Mouse (Mus musculus) adrenal gland, adult 2 months (tissue): ENCODE results near the gene Lhfpl2. TPM values are rescaled to one million over a fixed set of nuclear protein-coding genes. Genes with fewer than 3 reads are reported as not detected.

ENCODE experiments used
- DNase-seq: peaks from one replicate; pipeline ENCODE4 v3.0.0; 2021
- polyA plus RNA-seq: library from polyadenylated mRNA; depleted of rRNA; stranded (reverse); fragments of >200 nt; gene quantifications from 2 replicates; pipeline ENCODE4 v1.2.3, GENCODE M21; 2012; rRNA removed
- total RNA-seq, 2 experiments: library from RNA; stranded (reverse); gene quantifications; 2 replicates each; pipeline ENCODE4 v1.2.3; 2021

Lhfpl2 gene
- total and polyA plus RNA-seq, 3 experiments, result 26.7 to 32.2 (median 27.9) TPM

DNA sequence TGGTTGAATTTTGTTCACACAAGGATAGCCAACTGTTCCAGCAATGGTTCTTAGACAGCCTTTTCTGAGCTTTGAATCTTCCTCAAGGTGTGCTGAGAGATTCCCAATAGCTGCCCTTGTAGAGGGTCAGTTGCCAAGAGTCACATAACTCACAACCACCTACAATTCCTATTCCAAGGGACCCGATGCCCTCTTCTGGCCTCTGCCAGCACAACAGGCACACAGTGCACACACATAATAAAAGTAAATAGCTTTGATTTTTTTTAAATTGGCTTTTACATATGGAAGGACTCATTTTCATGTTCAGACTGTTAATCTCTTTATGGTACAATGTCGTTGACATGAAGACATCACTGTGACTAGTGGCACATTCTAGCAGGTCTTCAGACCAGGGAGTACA lies 155.1 kb downstream of the Lhfpl2 start:
- no peak for DNase-seq

DNA sequence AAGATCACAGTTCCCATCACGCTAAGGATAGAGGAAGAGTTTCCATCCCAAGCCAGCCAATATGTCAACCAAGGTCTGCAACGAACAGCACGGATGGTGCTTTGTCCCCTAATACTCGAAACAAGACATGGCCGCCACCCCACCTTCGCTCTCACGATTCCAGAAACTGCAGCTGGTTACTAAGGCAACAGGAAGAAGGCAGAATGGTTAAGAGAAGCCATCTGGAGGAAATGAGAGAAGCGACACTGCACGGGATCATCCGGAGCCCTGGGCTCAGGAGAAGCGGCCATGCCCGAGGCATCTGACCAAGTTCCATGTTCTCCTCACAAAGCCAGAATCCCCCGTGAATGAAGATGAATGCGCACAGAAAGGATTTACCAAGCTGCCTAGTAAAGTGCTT lies 166.0 kb downstream of the Lhfpl2 start:
- no peak for DNase-seq

DNA sequence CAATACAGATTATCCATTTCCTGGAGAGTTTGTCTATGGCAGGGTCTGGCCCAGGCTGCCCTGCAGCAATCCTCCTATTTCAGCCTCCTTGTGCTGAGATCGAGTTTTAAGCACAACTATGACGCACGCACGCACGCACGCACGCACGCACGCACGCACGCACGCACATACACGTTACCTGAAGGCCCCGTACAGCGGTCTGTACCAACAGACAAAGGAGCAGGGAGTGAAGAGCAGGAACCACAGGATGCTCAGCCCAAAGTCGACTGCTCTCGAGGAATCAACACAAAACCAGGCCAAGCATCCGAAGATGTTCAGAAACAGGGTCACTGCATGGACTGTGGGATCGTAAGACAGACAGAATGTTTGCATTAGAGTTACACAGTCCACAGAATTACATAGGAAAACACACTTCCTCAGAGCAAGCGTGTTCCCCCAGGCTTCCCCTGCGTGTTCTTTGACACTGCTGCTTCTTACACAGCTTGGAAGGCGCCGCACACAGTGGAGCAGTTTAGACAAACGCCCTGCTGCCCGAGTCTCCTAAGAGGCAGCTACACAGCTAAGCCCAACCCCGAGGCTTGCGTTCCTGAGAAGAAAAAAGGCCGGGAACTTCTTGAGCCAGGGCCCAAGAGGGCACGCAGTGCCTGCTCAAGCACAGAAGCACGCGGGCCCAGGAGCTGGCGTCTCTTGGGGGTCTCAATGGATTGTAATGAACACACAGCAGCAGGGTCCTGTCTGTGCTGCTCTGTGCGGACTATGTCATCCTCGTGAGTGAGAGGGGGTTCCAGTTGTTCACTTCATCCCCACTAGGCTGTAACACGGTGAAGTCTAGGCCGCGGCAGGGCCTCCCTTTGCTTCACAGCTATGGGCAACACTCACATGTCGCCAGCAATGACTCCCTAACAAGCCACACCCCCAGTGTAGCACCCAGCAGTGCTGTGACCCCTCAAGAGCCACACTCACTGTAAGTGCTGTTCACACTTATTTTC lies 167.4 kb downstream of the Lhfpl2 start:
- DNase-seq, result no peak

DNA sequence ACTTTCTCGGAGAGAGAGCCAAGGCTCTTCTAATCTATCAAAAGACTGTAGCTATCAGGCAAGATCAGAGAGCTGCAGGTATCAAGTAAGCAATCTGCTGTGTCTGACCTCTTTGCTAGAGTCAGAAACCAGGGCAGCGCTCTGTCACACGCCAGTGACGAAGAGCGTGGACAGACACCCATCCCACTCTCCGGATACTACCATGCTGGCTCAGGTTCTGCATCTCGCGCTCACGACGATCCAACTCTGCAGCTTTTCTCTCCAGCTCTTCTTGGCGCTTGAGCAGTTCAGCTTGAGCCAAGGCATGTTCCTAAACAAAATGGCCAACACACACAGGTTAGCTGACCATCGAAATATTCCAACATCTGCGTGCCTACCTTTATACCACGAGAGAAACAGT lies 174.3 kb downstream of the Lhfpl2 start:
- no peak for DNase-seq

DNA sequence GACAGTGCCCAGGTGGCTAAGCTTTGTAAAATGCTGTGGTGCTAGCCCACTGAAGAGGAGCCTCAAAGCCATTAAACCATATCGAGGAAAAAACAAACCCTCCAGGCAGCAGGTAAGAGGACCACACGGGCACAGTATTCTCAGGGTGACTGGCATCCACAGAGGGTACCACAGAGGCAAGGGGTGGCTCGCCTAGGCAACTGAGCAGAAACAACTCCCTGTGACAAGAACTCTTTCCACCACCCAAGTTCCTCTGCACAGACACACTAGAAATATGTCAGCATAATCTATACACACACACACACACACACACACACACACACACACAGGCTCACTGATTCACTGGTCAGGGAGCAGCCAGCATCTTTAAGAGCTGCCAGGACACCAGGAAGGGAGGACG lies 181.9 kb downstream of the Lhfpl2 start:
- DNase-seq, result no peak

DNA sequence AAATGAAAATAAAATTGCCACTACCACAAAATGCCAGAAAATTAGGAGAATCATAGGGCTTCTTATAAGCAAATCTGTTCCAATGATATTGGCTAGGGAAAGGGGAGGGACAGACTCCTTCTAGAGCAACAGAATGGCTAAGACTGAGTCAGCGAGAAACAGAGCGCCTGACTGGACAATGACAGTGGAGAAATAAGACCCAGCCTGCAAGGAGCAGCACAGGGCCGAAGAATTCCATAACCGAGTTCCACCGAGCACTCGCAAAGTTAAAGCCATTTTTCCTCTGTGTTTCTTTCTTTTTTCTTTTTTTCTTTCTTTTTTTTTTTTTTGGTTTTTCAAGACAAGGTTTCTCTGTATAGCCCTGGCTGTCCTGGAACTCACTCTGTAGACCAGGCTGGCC lies 182.5 kb downstream of the Lhfpl2 start:
- DNase-seq, result peak; percentile 38

DNA sequence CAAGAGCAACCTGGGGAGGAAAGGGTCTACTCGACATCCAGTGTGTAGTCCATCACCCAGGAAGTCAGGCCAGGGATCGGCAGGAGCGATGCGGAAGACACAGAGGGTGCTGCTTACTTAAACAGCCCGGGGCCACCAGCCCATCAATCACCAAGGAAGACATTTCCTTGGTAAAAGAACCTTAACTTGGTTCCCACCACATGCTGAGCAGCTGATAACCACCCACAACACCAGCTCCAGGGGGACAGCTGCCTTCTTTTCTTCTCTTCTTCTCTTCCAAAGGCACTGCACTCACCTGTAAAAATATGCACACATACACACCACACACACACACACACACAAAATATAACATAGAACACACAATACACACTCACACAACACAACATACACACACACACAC lies 183.3 kb downstream of the Lhfpl2 start:
- no peak for DNase-seq

DNA sequence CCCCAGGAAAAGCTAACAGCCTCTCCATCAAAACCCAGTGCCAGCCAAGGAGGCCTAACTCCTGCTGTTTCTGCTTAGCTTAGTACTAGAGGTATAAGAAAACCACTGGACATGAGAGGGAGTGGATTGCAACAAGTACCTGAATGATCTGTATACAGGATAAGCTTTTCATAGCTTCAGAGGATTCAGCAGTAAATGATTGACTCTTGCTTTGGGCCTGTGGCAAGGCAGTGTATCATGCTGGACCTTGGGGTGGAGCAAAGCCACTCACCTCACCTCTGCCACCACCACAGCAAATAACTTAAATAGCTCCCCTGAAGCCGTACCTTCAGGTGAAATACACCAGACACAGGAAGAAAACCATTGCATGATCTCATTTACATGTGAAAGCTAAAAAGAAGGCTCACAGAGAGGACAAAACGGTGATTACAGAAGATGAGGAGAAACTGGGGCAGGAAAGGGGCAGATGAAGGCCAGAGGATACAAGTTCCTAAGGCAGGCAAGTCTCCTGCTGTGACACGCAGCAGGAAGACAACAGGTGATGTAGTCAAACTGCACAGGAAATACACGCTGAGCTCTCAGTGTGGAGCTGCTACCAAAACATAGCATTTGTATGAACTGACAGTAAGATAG lies 184.4 kb downstream of the Lhfpl2 start:
- no peak for DNase-seq

DNA sequence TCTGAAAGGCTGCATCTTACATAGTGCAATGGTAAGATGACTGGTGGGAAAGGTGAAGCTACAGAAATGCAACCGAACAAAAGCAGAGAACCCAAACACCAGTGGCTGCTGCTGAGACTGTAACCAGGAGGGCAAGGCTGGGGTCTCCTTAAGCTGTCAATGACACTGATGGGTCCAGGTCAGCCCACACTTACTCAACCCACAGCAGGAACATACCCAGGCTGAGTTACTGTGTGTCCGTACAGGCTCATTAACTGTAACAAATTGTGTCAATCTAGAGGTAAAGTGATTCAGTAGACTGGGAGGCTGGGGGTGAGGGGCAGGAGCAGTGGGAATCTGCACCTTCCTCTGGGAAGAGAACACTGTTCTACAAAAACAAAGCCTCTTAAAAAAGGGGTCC lies 185.3 kb downstream of the Lhfpl2 start:
- DNase-seq, result no peak

Other genes starting within 250 kb of the Lhfpl2 start
- gene Scamp1, start 228.1 kb downstream of the Lhfpl2 start, total RNA-seq, result 10 to 100 TPM; 59.4 to 75.8 TPM
- gene Scamp1, start 228.1 kb downstream of the Lhfpl2 start, polyA plus RNA-seq, result 15.0 and 18.2 TPM in 2 replicates